Comparison of ENCODE assay signal across 1 mouse cellular context in the genomic region with DNA sequence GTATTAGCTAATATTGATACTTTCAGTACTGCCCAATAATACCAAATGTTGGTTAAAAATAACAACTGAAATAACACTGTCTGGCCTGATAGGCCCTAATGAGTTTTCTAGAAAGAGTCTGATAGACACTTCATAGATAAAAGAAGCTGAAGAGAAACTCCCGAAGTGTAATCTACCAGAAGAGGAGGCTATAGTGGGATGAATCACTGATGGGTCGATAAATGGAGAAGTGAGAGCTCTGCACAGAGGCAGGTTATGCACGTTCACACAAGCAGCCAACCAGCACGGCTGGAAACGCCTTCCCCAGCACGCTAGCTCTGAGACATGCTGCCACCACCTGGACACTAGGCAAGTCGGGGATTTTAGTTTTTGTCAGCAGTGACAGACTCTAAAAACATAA.
TF ChIP-seq lines count a peak whose summit lies in the region.

No protein-coding gene starts in this region.

TF ChIP-seq in MEL, 35 proteins besides CTCF, POLR2A, EP300 and RAD21 (continued from another document):
- no peak for TF ChIP-seq CHD1 (IDR thresholded peaks at IDR 0.05; ENCODE audit: low read depth, low read length)
